Mouse (Mus musculus) right cerebral cortex, postnatal 36 days (tissue): ENCODE measurements around the gene Zik1.
A peak's percentile ranks its signal among the peaks of the same experiment; 100 is the strongest.

Experiments used
- DNase-seq, 2 experiments: peaks; one replicate each; pipeline ENCODE4 v3.0.0; 2022; ENCODE audit warnings: low spot score in 2 of 2, mixed read lengths in 1 of 2

The Zik1 gene

DNA sequence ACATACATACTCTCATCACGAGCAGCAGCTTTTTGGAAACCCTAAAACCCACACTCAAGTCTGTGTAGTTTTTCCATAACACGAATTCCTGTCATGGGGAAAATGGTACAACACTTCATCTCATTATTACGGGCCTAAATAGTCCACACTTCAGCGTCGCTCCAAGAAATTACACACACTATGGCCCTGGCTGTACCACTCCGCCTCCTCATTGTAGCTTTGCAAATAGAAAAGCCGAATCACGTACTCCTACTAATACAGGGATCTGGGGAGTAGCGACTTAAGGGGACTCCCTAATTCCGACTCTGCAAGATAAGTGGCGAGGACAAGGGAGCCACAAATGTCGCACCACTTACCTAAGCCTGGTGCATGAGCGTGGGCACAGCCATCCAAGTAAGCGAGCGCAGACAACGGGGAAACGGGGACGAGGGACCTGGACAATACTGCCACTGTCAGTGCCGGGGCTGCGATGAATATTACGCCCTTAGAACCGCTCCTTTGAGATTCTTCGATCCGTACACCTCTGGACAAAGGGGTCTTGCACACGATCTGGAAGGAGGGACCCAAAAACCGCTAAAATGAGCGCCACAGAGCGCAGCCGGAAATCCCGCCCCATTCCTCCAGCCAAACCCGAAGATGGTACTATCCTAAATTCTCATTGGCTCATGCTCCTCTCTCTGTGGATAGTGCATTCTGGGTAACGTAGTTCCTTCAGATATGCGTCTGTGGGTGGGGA lies at the start of gene Zik1:
TSS of gene Zik1 (minus strand) at position 609 of the 736 bp plus-strand sequence.
- DNase-seq = peak; percentile 68 to 73

DNA sequence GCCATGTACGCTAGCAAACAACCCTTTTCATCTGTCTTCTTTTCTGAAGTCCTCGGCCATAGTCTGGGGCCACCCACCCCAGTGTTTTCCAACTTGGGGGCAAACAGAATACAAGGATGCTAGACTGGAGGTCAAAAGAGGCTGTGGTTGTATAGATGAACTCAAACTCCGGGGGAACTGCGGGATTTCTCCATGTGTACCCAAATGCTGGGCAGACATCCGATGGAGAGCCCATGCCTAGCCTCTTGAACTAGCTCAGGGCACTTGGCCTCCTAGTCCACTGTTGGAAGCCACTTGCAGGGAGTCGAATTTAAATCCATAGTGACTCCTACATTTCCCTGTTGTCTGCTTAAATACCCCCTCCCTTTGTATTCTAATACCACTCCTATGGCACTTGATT lies 384 bp upstream of the Zik1 start:
- no peak for DNase-seq

DNA sequence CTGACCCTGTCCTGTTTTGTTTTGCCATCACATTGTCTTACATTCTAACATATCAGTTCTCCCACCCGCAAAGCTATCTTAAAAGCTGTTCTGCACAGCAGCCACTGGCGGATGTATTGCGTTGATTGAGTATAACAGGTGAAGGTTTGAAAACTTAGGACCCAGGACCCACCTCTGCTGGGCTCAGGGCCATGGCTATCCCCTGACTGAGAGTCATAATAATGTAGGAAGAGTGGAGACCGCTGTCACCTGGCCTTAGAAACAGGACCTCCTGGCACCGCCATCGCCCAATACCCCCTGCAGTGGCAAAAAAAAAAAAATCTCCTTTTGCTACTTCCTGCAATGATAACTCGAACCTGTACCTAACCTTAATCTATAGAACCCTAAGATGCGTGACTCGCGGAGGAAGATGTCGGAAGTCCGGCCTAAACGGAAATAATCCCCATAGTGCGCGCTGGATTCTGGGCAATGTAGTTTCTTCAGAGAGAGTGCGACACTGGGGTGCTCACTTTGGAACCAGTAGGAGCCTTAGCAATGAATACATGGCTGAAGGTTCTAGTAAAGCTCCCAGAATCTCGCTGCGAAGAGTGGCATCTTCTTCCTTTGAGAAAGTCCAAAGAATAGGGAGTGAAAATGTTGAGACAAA lies 14.5 kb downstream of the Zik1 start:
- DNase-seq = peak; percentile 27 to 64

DNA sequence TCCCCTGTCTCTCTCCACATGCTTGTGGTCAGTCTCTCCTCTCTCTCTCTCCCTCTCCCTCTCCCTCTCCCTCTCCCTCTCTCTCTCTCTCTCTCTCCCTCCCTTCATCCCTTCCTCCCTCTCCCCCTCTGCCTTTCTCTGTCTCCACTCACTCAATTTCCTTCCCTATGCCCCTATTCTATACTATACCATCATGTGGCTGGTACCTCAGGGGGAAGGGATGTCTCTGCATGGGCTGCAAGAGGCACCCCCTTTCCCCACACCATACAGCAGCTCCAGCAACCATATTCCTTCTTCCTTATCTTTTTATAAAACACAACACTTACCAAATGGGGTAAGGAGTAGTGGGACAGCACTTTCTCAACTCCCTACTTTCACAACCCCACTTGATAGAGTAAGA lies 15.4 kb downstream of the Zik1 start:
- DNase-seq = no peak

DNA sequence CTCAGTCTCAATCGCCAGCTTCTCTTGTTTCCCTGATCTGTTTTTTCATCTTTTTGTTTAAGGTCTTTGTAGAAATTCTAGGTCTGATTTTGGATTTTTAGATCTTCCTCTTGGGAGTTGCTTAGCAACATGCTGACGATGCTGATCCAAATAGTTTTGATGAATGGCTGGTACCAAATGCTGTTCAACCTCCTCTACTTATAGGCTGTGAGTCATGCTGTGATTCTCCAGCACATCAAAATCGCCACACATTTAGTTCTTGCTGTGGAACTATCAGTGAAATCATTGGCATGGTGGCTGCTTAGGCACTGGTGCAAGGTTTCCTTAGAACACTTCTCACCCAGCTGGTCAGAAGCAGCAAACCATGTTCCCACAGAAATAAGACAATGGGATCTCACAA lies 37.0 kb downstream of the Zik1 start:
- peak; percentile 4 to 16 for DNase-seq

DNA sequence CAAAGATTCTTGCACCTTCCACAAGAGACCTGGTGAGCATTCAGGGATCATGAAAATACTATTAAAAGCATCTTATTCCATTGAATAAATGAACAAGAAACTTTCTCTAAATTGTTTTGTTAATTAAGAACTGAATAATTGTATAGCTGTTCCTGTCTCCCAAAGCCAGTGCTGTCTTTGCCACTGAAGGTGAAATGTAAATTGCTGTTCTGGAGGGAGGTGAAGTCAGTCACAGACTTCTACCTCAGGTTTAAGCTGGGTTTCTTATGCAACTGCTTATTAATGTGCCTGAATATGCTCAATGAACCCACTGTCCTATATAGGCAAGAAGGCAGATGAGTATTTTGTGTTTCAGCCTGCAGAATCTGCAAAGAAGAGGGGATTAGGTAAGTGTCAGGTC lies 52.2 kb downstream of the Zik1 start, which contains the start of gene Vmn1r67:
TSS of gene Vmn1r67 (plus strand) at position 301 of the 400 bp plus-strand sequence.
- DNase-seq = no peak
